Mouse (Mus musculus) MEL (cell line): Measurements from ENCODE around the gene Fbxo41. TPM values are rescaled to one million over a fixed set of nuclear protein-coding genes. Genes with fewer than 3 reads are reported as not detected.

Source experiments
- DNase-seq: peaks from one replicate; pipeline ENCODE4 v3.0.0; 2011; ENCODE audit warnings: low read depth, low spot score
- H3K27ac ChIP-seq: 2 replicates; pipeline ENCODE4 v1.5.1; 2012; ENCODE audit warnings: low read depth, mild to moderate bottlenecking, control low read depth, low read length, moderate library complexity; ENCODE audit not compliant: control insufficient read depth
- H3K27me3 ChIP-seq, 2 experiments: fragments of 150-350 bp in 1 of 2; sonication (generic) in 1 of 2; 2 replicates each; pipeline ENCODE4 v1.6.1; 2012; ENCODE audit warnings: low read length in 2 of 2, mild to moderate bottlenecking in 2 of 2, improper control_type of control experiment in 1 of 2, moderate library complexity in 1 of 2; ENCODE audit not compliant: insufficient read depth in 2 of 2, control insufficient read depth in 1 of 2
- H3K36me3 ChIP-seq, 2 experiments: 2 replicates each; pipeline ENCODE4 v1.6.1; 2012 to 2014; ENCODE audit warnings: low read length in 2 of 2, improper control_type of control experiment in 1 of 2, inconsistent platforms in 1 of 2, mild to moderate bottlenecking in 1 of 2; ENCODE audit not compliant: insufficient read depth in 2 of 2, control insufficient read depth in 1 of 2
- H3K4me1 ChIP-seq, 2 experiments: fragments of 150-350 bp in 1 of 2; sonication (generic) in 1 of 2; 2 replicates each; pipeline ENCODE4 v1.6.1; 2012; ENCODE audit warnings: low read length in 2 of 2, improper control_type of control experiment in 1 of 2, mild to moderate bottlenecking in 1 of 2; ENCODE audit not compliant: insufficient read depth in 2 of 2, control insufficient read depth in 1 of 2
- H3K4me3 ChIP-seq, 2 experiments: fragments of 150-350 bp in 1 of 2; sonication (generic) in 1 of 2; 2 replicates each; pipeline ENCODE4 v1.5.1; 2012; ENCODE audit warnings: low read depth in 2 of 2, low read length in 2 of 2, mild to moderate bottlenecking in 2 of 2, moderate library complexity in 2 of 2, control low read depth in 1 of 2, improper control_type of control experiment in 1 of 2; ENCODE audit not compliant: control insufficient read depth in 1 of 2, insufficient read depth in 1 of 2
- H3K79me2 ChIP-seq: 2 replicates; pipeline ENCODE4 v1.6.1; 2012; ENCODE audit warnings: mild to moderate bottlenecking, low read length, moderate library complexity; ENCODE audit not compliant: control insufficient read depth, poor library complexity, insufficient read depth
- H3K9ac ChIP-seq: 2 replicates; pipeline ENCODE4 v1.6.1; 2012; ENCODE audit warnings: low read depth, mild to moderate bottlenecking, control low read depth, low read length, moderate library complexity; ENCODE audit not compliant: control insufficient read depth, poor library complexity, severe bottlenecking
- H3K9me3 ChIP-seq: fragments of 150-350 bp; sonication (generic); replicated peaks from 2 replicates; pipeline ENCODE4 v1.6.1; 2012; ENCODE audit warnings: mild to moderate bottlenecking, low read length, improper control_type of control experiment, moderate library complexity; ENCODE audit not compliant: insufficient read depth
- CHD2 ChIP-seq: IDR thresholded peaks from 2 replicates; pipeline ENCODE4 v1.6.1; 2011; ENCODE audit warnings: low read length, improper control_type of control experiment
- E2F4 ChIP-seq: IDR thresholded peaks from 2 replicates; pipeline ENCODE4 v1.6.1; 2011; ENCODE audit warnings: low read depth, low read length, improper control_type of control experiment, borderline replicate concordance
- ELF1 ChIP-seq: IDR thresholded peaks from 2 replicates; pipeline ENCODE4 v1.6.1; 2014; ENCODE audit warnings: low read depth, mild to moderate bottlenecking, inconsistent platforms, low read length, improper control_type of control experiment, moderate library complexity
- ETS1 ChIP-seq: IDR thresholded peaks from 2 replicates; pipeline ENCODE4 v1.6.1; 2012; ENCODE audit warnings: low read depth, mild to moderate bottlenecking, inconsistent platforms, low read length, improper control_type of control experiment, moderate library complexity
- GABPA ChIP-seq: IDR thresholded peaks from 2 replicates; pipeline ENCODE4 v1.6.1; 2012; ENCODE audit warnings: low read depth, mild to moderate bottlenecking, inconsistent platforms, low read length, improper control_type of control experiment, moderate library complexity
- GATA1 ChIP-seq: IDR thresholded peaks from 2 replicates; pipeline ENCODE4 v1.6.1; 2011; ENCODE audit warnings: low read depth, low read length, improper control_type of control experiment
- HCFC1 ChIP-seq: IDR thresholded peaks from 2 replicates; pipeline ENCODE4 v1.6.1; 2012; ENCODE audit warnings: low read depth, mild to moderate bottlenecking, inconsistent platforms, low read length, improper control_type of control experiment, moderate library complexity
- KAT2A ChIP-seq: conservative IDR thresholded peaks from 2 replicates; pipeline ENCODE4 v1.6.1; 2012; ENCODE audit warnings: low read depth, low read length, improper control_type of control experiment, inconsistent platforms
- MAZ ChIP-seq: IDR thresholded peaks from 2 replicates; pipeline ENCODE4 v1.6.1; 2012; ENCODE audit warnings: low read depth, mild to moderate bottlenecking, inconsistent platforms, low read length, improper control_type of control experiment
- MYC ChIP-seq: IDR thresholded peaks from 2 replicates; pipeline ENCODE4 v1.6.1; 2011; ENCODE audit warnings: low read depth, mild to moderate bottlenecking, low read length, improper control_type of control experiment, moderate library complexity
- NELFE ChIP-seq: IDR thresholded peaks from 2 replicates; pipeline ENCODE4 v1.6.1; 2011; ENCODE audit warnings: low read depth, low read length, improper control_type of control experiment
- POLR2A ChIP-seq, 2 experiments: IDR thresholded peaks; 2 replicates each; pipeline ENCODE4 v1.6.1; 2011 to 2012; ENCODE audit warnings: low read length in 2 of 2, mild to moderate bottlenecking in 2 of 2, control low read depth in 1 of 2, improper control_type of control experiment in 1 of 2, low read depth in 1 of 2, moderate library complexity in 1 of 2; ENCODE audit not compliant: control insufficient read depth in 1 of 2, insufficient read depth in 1 of 2, poor library complexity in 1 of 2
- POLR2AphosphoS2 ChIP-seq: IDR thresholded peaks from 2 replicates; pipeline ENCODE4 v1.6.1; 2011; ENCODE audit warnings: low read length, improper control_type of control experiment
- POLR2AphosphoS5 ChIP-seq: IDR thresholded peaks from 2 replicates; pipeline ENCODE4 v1.6.1; 2012; ENCODE audit warnings: low read depth, borderline replicate concordance, mild to moderate bottlenecking, inconsistent platforms, low read length, moderate library complexity, mixed read lengths
- RAD21 ChIP-seq: IDR thresholded peaks from 2 replicates; pipeline ENCODE4 v1.6.1; 2011; ENCODE audit warnings: mild to moderate bottlenecking, low read depth, low read length, improper control_type of control experiment
- RCOR1 ChIP-seq: IDR thresholded peaks from 2 replicates; pipeline ENCODE4 v1.6.1; 2012; ENCODE audit warnings: low read depth, mild to moderate bottlenecking, inconsistent platforms, low read length, improper control_type of control experiment
- SIN3A ChIP-seq: IDR thresholded peaks from 2 replicates; pipeline ENCODE4 v1.6.1; 2012; ENCODE audit warnings: low read length, improper control_type of control experiment, inconsistent platforms
- UBTF ChIP-seq: IDR thresholded peaks from 2 replicates; pipeline ENCODE4 v1.6.1; 2012; ENCODE audit warnings: low read depth, mild to moderate bottlenecking, inconsistent platforms, low read length, improper control_type of control experiment, moderate library complexity, borderline replicate concordance; ENCODE audit not compliant: insufficient read depth
- ZNF384 ChIP-seq: IDR thresholded peaks from 2 replicates; pipeline ENCODE4 v1.6.1; 2012; ENCODE audit warnings: low read depth, mild to moderate bottlenecking, inconsistent platforms, low read length, improper control_type of control experiment
- polyA plus RNA-seq, 2 experiments: library from polyadenylated mRNA; stranded (reverse) in 1 of 2; unstranded in 1 of 2; fragments of >175 nt in 1 of 2; fragments of >200 nt in 1 of 2; gene quantifications; 2 replicates each; pipeline versions ENCODE4 v1.2.1 to v1.2.4; 2012; ENCODE audit warnings: low replicate concordance in 2 of 2, low read depth in 1 of 2; ENCODE audit not compliant: insufficient read length in 2 of 2, insufficient read depth in 1 of 2, missing spikeins in 1 of 2
- total RNA-seq: library from RNA; depleted of rRNA; stranded (reverse); fragments of 300-350 nt; gene quantifications from 2 replicates; pipeline ENCODE4 v1.2.3, GENCODE M21; 2012

Fbxo41 gene
- total and polyA plus RNA-seq, 3 experiments = 0.01 to 0.04 TPM; not detected in 1

GRCm38 (mm10) chr6:85518091-85518693 is 15.4 kb upstream of the Fbxo41 start:
- TF ChIP-seq CHD2 (no peak), MAZ (no peak), POLR2A (IDR thresholded peaks at IDR 0.05; ENCODE audit: control insufficient read depth in 1 of 2, insufficient read depth in 1 of 2, low read depth in 1 of 2, low read length in 2 of 2, poor library complexity in 1 of 2) (no peak), ZNF384 (no peak), ETS1 (no peak), GATA1 (no peak), NELFE (no peak), SIN3A (no peak), ELF1 (no peak), MYC (no peak), UBTF (no peak), KAT2A (no peak), POLR2AphosphoS2 (no peak)
- Histone ChIP-seq H3K4me3 (no peak overlapping the region), H3K79me2 (no peaks in the 10 kb centered on the region), H3K27me3 (peaks cover 2 to 5% of the 10 kb centered on the region in 2 experiments; a peak in 3 of 4 replicates), H3K36me3 (no peaks in the 10 kb centered on the region), H3K4me1 (no peaks in the 10 kb centered on the region), H3K27ac (no peak overlapping the region), H3K9me3 (no peaks in the 10 kb centered on the region), H3K9ac (no peak overlapping the region)
- no peak for DNase-seq

- no peak overlapping the region for H3K9ac ChIP-seq
- H3K36me3 ChIP-seq = no peaks in the 10 kb centered on the region
- no peak overlapping the region for H3K4me3 ChIP-seq
- no peaks in the 10 kb centered on the region for H3K9me3 ChIP-seq
- DNase-seq = no peak
- H3K79me2 ChIP-seq = no peaks in the 10 kb centered on the region
- H3K27me3 ChIP-seq = peaks cover under 1 to 4% of the 10 kb centered on the region in 2 experiments; a peak in 3 of 4 replicates
- H3K4me1 ChIP-seq = no peaks in the 10 kb centered on the region
- no peak overlapping the region for H3K27ac ChIP-seq
- no peak for TF ChIP-seq RAD21
- no peak for TF ChIP-seq ELF1
- TF ChIP-seq GABPA = no peak
- no peak for TF ChIP-seq ZNF384
- TF ChIP-seq NELFE = no peak
- no peak for TF ChIP-seq HCFC1
- no peak for TF ChIP-seq POLR2AphosphoS5
- TF ChIP-seq E2F4 = no peak
- TF ChIP-seq RCOR1 = no peak
- TF ChIP-seq, all 39 proteins: peak for 0
These were observed 13.1 kb upstream of the Fbxo41 start for GRCm38 (mm10) chr6:85515941-85516340.
